Mouse (Mus musculus): Measurements from ENCODE around the gene March5.

DNA sequence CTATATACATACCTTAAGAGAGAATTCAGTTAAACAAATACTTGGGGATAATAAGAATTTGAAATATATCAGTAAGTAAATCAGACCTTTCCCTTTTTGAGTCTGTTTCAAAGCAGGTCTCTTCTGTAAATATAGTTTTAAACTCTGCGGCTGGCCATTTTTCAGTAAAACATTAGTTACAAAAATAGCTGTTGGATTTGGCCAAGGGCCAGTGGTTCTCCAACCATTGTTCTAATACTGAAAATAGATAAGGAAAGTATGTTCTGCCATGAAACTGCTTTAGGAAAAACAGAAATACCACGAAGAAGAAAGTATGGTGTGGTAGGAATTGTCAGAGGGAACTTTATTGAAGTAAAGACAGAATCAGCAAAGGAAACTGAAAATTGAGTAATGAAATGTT lies 7.4 kb downstream of the March5 start:
- TF ChIP-seq POLR2A (IDR thresholded peaks at IDR 0.05; ENCODE audit: borderline replicate concordance, control insufficient read depth, low read depth, low read length) (no peak), CTCF (IDR thresholded peaks at IDR 0.05; ENCODE audit: control insufficient read depth, insufficient read depth, low read length) (no peak)

Data from bone marrow, adult 2 months (tissue).